Mouse (Mus musculus): Measurements from ENCODE around the gene Gm11564.

DNA sequence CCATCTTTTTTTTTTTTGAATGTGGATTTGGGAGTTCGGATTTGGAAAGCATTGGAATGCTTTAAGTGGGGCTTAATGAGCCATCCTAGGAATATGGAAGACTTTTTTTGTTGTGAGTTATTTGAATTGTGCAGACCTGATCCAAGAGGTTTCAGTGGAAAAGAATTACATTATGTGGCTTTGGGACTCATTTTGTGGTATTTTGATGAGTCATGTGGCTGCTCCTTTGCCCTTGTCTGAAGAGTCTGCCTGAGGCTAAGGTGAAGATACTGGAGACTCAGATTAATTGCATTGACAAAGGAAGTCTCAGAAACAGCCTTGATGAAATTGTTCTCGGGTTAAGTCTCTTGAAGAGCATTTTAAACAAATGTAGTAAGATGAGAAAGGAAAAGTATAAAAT is 47.1 kb downstream of the Gm11564 start:
- TF ChIP-seq CTCF (IDR thresholded peaks at IDR 0.05; ENCODE audit: low read depth): no peak
- TF ChIP-seq EP300 (optimal IDR thresholded peaks at IDR 0.05): no peak

Data from stomach, postnatal 0 days (tissue).